Mouse (Mus musculus) forebrain, embryonic 16.5 days (tissue): ENCODE results near the gene Ndufv2. TPM values are rescaled to one million over a fixed set of nuclear protein-coding genes. Genes with fewer than 3 reads are reported as not detected.
"Not testable (repeated sequence)": the region's sequence is repeated elsewhere in the genome, so short reads cannot be mapped to it uniquely, and the experiment has no call there.

Source experiments
- ATAC-seq: fragments of 200-750 bp; cut with Nextera tagmentation; 2 replicates; pipeline ENCODE4 v1.8.0; 2017; ENCODE audit warnings: mild to moderate bottlenecking, moderate library complexity
- H3K27ac ChIP-seq: fragments of 300-500 bp; sonication (generic); 2 replicates; pipeline ENCODE4 v1.5.1; 2014; ENCODE audit warnings: low read length, control low read depth
- H3K27me3 ChIP-seq: fragments of 300-500 bp; sonication (generic); replicated peaks from 2 replicates; pipeline ENCODE4 v1.6.1; 2014; ENCODE audit warnings: low read length; ENCODE audit not compliant: control insufficient read depth, insufficient read depth
- H3K36me3 ChIP-seq: fragments of 300-500 bp; sonication (generic); 2 replicates; pipeline ENCODE4 v1.6.1; 2014; ENCODE audit not compliant: control insufficient read depth, insufficient read depth
- H3K4me1 ChIP-seq: fragments of 300-500 bp; sonication (generic); replicated peaks from 2 replicates; pipeline ENCODE4 v1.6.1; 2014; ENCODE audit warnings: low read length; ENCODE audit not compliant: control insufficient read depth, insufficient read depth
- H3K4me2 ChIP-seq: fragments of 300-500 bp; sonication (generic); 2 replicates; pipeline ENCODE4 v1.6.1; 2014; ENCODE audit warnings: mild to moderate bottlenecking, low read length, control low read depth
- H3K4me3 ChIP-seq: fragments of 300-500 bp; sonication (generic); replicated peaks from 2 replicates; pipeline ENCODE4 v1.5.1; 2014; ENCODE audit warnings: mild to moderate bottlenecking, low read length, control low read depth
- H3K9ac ChIP-seq: fragments of 300-500 bp; sonication (generic); replicated peaks from 2 replicates; pipeline ENCODE4 v1.6.1; 2014; ENCODE audit warnings: low read depth, low read length, control low read depth
- H3K9me3 ChIP-seq: fragments of 300-500 bp; sonication (generic); 2 replicates; pipeline ENCODE4 v1.6.1; 2016; ENCODE audit warnings: low read length; ENCODE audit not compliant: control insufficient read depth
- WGBS: fragments of 180-500 bp; shearing (Covaris S2); extraction: QIAGEN DNeasy Blood & Tissue Kit; methylation state at CpG from one replicate; pipeline ENCODE4 v1.1.7; 2014; 5-methylcytosine and 5-hydroxymethylcytosine counted together
- polyA plus RNA-seq: library from polyadenylated mRNA; unstranded; fragments of >200 nt; fragmentation: Nextera tagmentation; extraction: Ambion mirVana; gene quantifications from 2 replicates; pipeline ENCODE4 v1.2.1, GENCODE M21; 2015

The Ndufv2 gene
- polyA plus RNA-seq, 1 experiment from 2014 or later = 339 TPM

DNA sequence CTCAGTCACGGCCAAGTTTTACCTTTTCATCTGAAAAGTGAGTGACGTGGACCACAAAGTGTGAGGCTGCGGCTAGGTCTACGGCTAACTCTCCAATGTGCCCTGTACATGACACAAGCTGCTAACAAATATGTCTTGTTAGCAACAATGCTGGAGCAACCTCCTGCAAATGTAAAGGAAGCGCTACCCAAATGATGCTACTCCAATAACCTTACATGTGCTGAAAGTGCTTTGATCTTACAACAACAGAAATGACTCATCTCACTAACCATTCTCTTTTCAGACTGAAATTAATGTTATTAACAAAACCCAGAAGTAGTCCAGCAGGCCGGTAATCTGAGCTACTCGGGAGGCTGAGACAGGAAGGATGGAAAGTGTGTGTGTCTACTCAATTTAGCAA is 27.4 kb downstream of the Ndufv2 start:
- 88% methylated on average over 7 of the region's 7 CpGs for WGBS

DNA sequence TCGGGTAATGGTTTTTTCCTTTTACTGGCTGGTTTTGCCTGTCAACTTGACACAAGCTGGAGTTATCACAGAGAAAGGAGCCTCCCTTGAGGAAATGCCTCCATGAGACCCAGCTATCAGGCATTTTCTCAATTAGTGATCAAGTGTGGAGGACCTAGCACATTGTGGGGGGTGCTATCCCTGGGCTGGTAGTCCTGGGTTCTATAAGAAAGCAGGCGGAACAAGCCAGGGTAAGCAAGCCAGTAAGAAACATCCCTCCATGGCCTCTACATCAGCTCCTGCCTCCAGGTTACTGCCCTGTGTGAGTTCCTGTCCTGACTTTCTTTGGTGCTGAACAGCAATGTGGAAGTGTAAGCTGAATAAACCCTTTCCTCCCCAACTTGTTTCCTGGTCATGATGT is 32.3 kb downstream of the Ndufv2 start:
- not testable (repeated sequence) for H3K27ac ChIP-seq, H3K4me2 ChIP-seq, H3K9me3 ChIP-seq, H3K4me3 ChIP-seq, H3K4me1 ChIP-seq, ATAC-seq, H3K27me3 ChIP-seq, H3K36me3 ChIP-seq, H3K9ac ChIP-seq
- WGBS = 92% methylated on average over 2 of the region's 2 CpGs

More for the DNA sequence above, 27.4 kb downstream of the Ndufv2 start:
- Histone ChIP-seq H3K27me3 (no peaks in the 10 kb centered on the region), H3K36me3 (no peaks in the 10 kb centered on the region), H3K4me3 (no peak overlapping the region), H3K27ac (no peak overlapping the region), H3K4me2 (no peak overlapping the region), H3K9me3 (no peaks in the 10 kb centered on the region), H3K4me1 (peaks cover 15% of the 10 kb centered on the region), H3K9ac (no peak overlapping the region)
- no peak for ATAC-seq

DNA sequence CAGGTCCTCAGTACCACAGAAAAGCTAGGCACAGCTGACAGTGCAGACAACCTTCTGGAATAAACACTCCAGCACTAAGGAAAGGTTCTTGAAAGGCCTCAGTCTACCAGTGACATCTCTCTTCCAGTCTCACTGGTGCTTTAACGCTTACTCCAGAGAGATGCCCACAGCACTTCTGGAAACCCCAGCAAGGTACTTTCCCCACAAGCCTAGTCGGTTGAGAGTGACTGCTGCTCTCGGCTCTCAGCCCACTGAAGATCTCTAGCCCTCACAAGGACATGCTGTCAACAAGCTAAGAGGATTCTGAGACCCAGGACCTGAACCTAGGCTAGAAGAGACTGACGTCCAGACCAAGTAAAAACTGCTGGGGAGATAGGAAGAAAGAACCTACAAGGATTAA is 36.2 kb downstream of the Ndufv2 start:
- Histone ChIP-seq H3K27me3 (no peaks in the 10 kb centered on the region), H3K4me2 (no peak overlapping the region), H3K27ac (no peak overlapping the region), H3K36me3 (no peaks in the 10 kb centered on the region), H3K9ac (no peak overlapping the region), H3K4me1 (no peaks in the 10 kb centered on the region), H3K9me3 (no peaks in the 10 kb centered on the region), H3K4me3 (no peak overlapping the region)
- ATAC-seq = no peak
- 93% methylated on average over 4 of the region's 4 CpGs for WGBS

DNA sequence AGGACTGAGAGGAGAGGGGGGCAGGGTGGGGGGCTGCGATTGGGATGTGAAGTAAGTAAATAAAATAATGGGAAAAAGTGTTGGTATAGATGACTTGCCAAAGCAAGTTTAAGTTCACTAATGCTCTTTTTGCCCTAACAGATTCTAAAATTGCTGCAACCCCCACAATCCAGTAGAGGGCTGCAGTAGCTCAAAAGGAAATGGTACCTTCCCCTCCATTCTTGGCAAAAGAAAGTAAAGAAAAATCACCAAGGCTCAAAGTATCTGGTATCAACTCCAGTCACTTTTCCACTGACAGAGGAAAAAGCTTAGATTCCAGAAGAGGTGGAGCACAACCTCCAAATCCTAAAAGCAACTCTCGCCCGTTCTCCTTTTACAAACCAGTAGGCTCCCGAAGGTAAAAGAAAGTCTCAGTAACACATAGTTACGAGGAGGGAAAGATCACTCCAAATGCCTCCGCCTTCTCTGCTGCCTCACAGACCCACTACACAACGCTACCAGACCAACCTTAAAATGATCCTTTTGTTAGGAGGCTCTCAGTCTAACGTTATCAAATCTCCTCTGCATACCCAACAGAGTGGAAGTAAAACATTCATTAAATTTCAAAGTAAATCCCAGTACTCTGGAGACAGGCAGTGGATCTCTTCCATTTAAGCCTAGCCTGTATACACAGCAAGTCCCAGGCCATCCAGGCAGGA is 40.0 kb downstream of the Ndufv2 start:
- ATAC-seq = no peak
- 48% methylated on average over 8 of the region's 8 CpGs for WGBS
- Histone ChIP-seq H3K9me3 (no peaks in the 10 kb centered on the region), H3K27me3 (no peaks in the 10 kb centered on the region), H3K4me2 (no peak overlapping the region), H3K4me1 (no peaks in the 10 kb centered on the region), H3K36me3 (no peaks in the 10 kb centered on the region), H3K9ac (no peak overlapping the region), H3K4me3 (no peak overlapping the region), H3K27ac (no peak overlapping the region)

DNA sequence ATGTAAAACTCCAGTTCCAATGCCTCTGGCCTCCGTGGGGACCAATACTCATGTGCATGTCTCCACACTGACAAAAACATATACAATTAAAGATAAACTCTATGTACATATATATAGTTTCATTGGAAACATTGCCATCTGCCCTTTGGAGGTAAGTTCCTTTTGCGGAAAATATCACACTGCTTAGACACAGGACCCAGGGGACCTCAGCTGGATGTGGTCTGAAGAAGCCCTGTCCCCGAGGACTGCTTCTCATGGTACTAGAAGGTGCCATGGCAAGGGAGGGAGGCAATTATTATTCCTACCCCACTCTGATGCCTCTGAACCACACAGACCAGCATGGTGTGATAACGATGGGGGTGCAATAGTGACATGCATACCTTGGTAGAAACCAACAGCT is 43.2 kb downstream of the Ndufv2 start:
- no peaks in the 10 kb centered on the region for H3K27me3 ChIP-seq
- H3K27ac ChIP-seq = no peak overlapping the region
- no peaks in the 10 kb centered on the region for H3K36me3 ChIP-seq
- H3K4me3 ChIP-seq = no peak overlapping the region
- no peak overlapping the region for H3K4me2 ChIP-seq
- no peak for ATAC-seq
- H3K9me3 ChIP-seq = no peaks in the 10 kb centered on the region
- 91% methylated on average over 4 of the region's 4 CpGs for WGBS
- no peak overlapping the region for H3K9ac ChIP-seq
- H3K4me1 ChIP-seq = no peaks in the 10 kb centered on the region

DNA sequence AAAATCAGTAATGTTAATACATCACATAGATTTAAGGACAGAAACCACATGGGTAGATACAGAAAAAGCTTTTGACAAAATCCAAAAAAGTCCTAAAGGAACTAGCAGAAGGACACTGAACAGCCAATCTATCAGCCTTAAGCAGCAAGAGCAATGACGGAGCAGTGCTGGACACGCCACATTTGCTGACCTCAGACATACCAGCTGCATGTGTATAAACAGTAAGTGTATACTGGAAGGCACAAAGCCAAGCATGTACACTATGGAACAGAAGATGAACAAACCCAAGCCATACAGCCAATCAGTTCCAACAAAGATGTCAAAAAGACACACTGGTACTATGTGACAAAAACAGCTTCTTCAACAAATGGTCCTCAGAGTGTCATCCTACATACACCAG is 44.2 kb downstream of the Ndufv2 start:
- H3K27me3 ChIP-seq = no peaks in the 10 kb centered on the region
- H3K4me3 ChIP-seq = no peak overlapping the region
- H3K9ac ChIP-seq = no peak overlapping the region
- H3K4me2 ChIP-seq = no peak overlapping the region
- no peak for ATAC-seq
- 97% methylated on average over 2 of the region's 2 CpGs for WGBS
- H3K36me3 ChIP-seq = no peaks in the 10 kb centered on the region
- no peak overlapping the region for H3K27ac ChIP-seq
- H3K4me1 ChIP-seq = no peaks in the 10 kb centered on the region
- H3K9me3 ChIP-seq = no peaks in the 10 kb centered on the region

DNA sequence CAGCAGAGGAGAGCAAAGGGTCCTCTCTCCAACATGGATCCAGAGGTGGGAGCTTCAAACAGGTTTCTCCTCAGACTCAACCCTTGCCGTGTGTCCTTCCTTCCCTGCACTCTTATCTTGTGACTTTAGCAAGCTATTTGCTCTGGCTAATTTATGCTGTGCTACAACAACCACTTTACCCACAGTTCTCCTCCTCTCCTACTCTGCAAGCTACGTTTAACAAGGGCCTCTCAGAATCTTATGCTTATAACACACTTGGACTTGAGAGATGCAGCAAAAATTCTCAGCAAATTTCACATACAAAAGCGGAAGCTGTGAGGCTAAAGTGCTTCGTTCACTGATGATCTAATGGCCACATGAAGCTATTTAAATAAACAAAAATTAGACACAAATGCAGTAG is 48.0 kb downstream of the Ndufv2 start:
- Histone ChIP-seq H3K4me2 (no peak overlapping the region), H3K27ac (no peak overlapping the region), H3K36me3 (no peaks in the 10 kb centered on the region), H3K4me1 (no peaks in the 10 kb centered on the region), H3K9me3 (no peaks in the 10 kb centered on the region), H3K4me3 (no peak overlapping the region), H3K27me3 (no peaks in the 10 kb centered on the region), H3K9ac (no peak overlapping the region)
- WGBS = 69% methylated on average over 4 of the region's 4 CpGs
- no peak for ATAC-seq

DNA sequence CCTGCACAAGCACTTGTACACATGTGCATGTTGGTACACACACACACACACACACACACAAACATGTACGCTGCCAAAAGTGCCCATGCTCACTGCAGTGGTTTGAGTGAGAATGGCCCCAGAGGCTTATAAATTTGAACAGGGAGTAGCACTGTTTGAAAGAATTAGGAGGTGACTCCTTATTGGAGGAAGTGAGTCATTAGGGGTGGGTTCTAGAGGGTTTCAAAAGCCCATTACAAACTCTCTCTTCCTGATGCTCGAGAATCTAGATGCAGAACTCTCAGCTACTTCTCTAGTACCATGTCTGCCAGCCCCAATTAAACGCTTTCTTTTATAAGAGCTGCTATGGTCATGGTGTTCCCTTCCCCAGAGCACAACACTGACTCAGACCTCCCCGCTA is 52.6 kb downstream of the Ndufv2 start:
- no peaks in the 10 kb centered on the region for H3K4me1 ChIP-seq
- no peak overlapping the region for H3K27ac ChIP-seq
- no peak for ATAC-seq
- no peaks in the 10 kb centered on the region for H3K27me3 ChIP-seq
- no peak overlapping the region for H3K4me3 ChIP-seq
- no peak overlapping the region for H3K4me2 ChIP-seq
- 76% methylated on average over 4 of the region's 4 CpGs for WGBS
- H3K9me3 ChIP-seq = no peaks in the 10 kb centered on the region
- no peak overlapping the region for H3K9ac ChIP-seq
- H3K36me3 ChIP-seq = 0 out of 2 replicates have a peak, but pooled peaks cover 2% of the 10 kb centered on the region

DNA sequence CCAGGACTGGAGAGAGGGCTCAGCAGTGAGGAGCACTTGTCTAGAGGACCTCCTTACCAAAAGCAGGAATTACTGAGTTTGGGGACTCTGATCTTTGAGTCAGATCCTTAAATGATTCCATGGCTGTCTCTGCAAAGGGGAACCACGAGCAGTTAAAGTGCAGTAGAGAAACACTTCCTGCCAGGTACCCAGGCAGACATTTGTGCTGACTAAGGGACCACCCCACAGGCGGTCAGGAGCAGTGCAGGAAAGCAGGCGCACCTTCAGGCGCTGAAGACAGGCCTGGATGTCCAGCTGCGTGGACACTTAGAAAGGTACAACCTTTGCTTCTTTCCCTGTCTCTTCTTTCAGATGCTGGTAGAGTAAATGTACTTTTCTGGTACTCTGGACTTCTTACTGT is 53.2 kb downstream of the Ndufv2 start:
- H3K4me2 ChIP-seq = no peak overlapping the region
- 78% methylated on average over 5 of the region's 5 CpGs for WGBS
- H3K4me1 ChIP-seq = no peaks in the 10 kb centered on the region
- H3K27ac ChIP-seq = no peak overlapping the region
- H3K27me3 ChIP-seq = no peaks in the 10 kb centered on the region
- H3K9ac ChIP-seq = no peak overlapping the region
- H3K4me3 ChIP-seq = no peak overlapping the region
- 0 out of 2 replicates have a peak, but pooled peaks cover 2% of the 10 kb centered on the region for H3K36me3 ChIP-seq
- H3K9me3 ChIP-seq = no peaks in the 10 kb centered on the region
- no peak for ATAC-seq

DNA sequence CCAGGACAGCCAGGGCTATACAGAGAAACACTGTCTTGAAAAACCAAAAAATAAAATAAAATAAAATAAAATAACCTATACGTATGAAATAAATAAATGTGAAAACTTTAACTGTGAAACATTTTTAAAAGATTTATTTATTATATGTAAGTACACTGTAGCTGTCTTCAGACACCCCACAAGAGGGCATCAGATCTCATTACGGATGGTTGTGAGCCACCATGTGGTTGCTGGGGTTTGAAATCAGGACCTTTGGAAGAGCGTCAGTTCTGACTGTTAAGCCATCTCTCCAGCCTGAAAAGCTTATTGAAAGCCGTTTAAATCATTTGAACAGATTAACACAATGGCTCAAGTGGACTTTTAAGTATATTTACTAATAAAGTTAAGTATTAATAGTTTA is 57.7 kb downstream of the Ndufv2 start:
- not testable (repeated sequence) for H3K9ac ChIP-seq, H3K27ac ChIP-seq, H3K27me3 ChIP-seq, H3K4me2 ChIP-seq, ATAC-seq, H3K36me3 ChIP-seq, H3K4me3 ChIP-seq, H3K9me3 ChIP-seq, H3K4me1 ChIP-seq
- WGBS = 87% methylated on average over 4 of the region's 4 CpGs
